Mouse (Mus musculus): Measurements from ENCODE around the gene Zfp341. TPM values are rescaled to one million over a fixed set of nuclear protein-coding genes. Genes with fewer than 3 reads are reported as not detected.

Gene Zfp341
- total RNA-seq, 1 experiment from 2014 or later, result 3.3 TPM

- no peak for ATAC-seq (ENCODE audit: extremely low read depth, insufficient number of reproducible peaks, low FRiP score, poor library complexity, severe bottlenecking)
Observed at GRCm38 (mm10) chr2:154621684-154622083, 8.6 kb downstream of the Zfp341 start.

GRCm38 (mm10) chr2:154624137-154624536 lies 11.0 kb downstream of the Zfp341 start:
- no peak for ATAC-seq (ENCODE audit: extremely low read depth, insufficient number of reproducible peaks, low FRiP score, poor library complexity, severe bottlenecking)

- ATAC-seq (ENCODE audit: extremely low read depth, insufficient number of reproducible peaks, low FRiP score, poor library complexity, severe bottlenecking), result no peak
Observed at GRCm38 (mm10) chr2:154630531-154630930, 17.4 kb downstream of the Zfp341 start.

GRCm38 (mm10) chr2:154632203-154632780 lies 19.2 kb downstream of the Zfp341 start:
- no peak for ATAC-seq (ENCODE audit: extremely low read depth, insufficient number of reproducible peaks, low FRiP score, poor library complexity, severe bottlenecking)

GRCm38 (mm10) chr2:154633039-154633742 lies 20.1 kb downstream of the Zfp341 start:
- ATAC-seq (ENCODE audit: extremely low read depth, insufficient number of reproducible peaks, low FRiP score, poor library complexity, severe bottlenecking), result no peak

- ATAC-seq (ENCODE audit: extremely low read depth, insufficient number of reproducible peaks, low FRiP score, poor library complexity, severe bottlenecking), result no peak
Observed at GRCm38 (mm10) chr2:154633876-154634644, 21.0 kb downstream of the Zfp341 start.

GRCm38 (mm10) chr2:154635826-154636225 lies 22.7 kb downstream of the Zfp341 start:
- no peak for ATAC-seq (ENCODE audit: extremely low read depth, insufficient number of reproducible peaks, low FRiP score, poor library complexity, severe bottlenecking)

- ATAC-seq (ENCODE audit: extremely low read depth, insufficient number of reproducible peaks, low FRiP score, poor library complexity, severe bottlenecking), result no peak
Observed at GRCm38 (mm10) chr2:154638521-154638920, 25.4 kb downstream of the Zfp341 start.

GRCm38 (mm10) chr2:154639115-154639514 lies 26.0 kb downstream of the Zfp341 start:
- no peak for ATAC-seq (ENCODE audit: extremely low read depth, insufficient number of reproducible peaks, low FRiP score, poor library complexity, severe bottlenecking)

GRCm38 (mm10) chr2:154641176-154641575 lies 28.1 kb downstream of the Zfp341 start:
- no peak for ATAC-seq (ENCODE audit: extremely low read depth, insufficient number of reproducible peaks, low FRiP score, poor library complexity, severe bottlenecking)

- ATAC-seq (ENCODE audit: extremely low read depth, insufficient number of reproducible peaks, low FRiP score, poor library complexity, severe bottlenecking), result no peak
Observed at GRCm38 (mm10) chr2:154642005-154642459, 28.9 kb downstream of the Zfp341 start.

- ATAC-seq (ENCODE audit: extremely low read depth, insufficient number of reproducible peaks, low FRiP score, poor library complexity, severe bottlenecking), result no peak
Observed at GRCm38 (mm10) chr2:154642712-154643385, 29.8 kb downstream of the Zfp341 start.

- ATAC-seq (ENCODE audit: extremely low read depth, insufficient number of reproducible peaks, low FRiP score, poor library complexity, severe bottlenecking), result no peak
Observed at GRCm38 (mm10) chr2:154646634-154647033, 33.5 kb downstream of the Zfp341 start.

GRCm38 (mm10) chr2:154648086-154648485 lies 35.0 kb downstream of the Zfp341 start:
- ATAC-seq (ENCODE audit: extremely low read depth, insufficient number of reproducible peaks, low FRiP score, poor library complexity, severe bottlenecking), result no peak; the same call in 1 of the 2 replicates

GRCm38 (mm10) chr2:154650404-154650803 lies 37.3 kb downstream of the Zfp341 start:
- no peak for ATAC-seq (ENCODE audit: extremely low read depth, insufficient number of reproducible peaks, low FRiP score, poor library complexity, severe bottlenecking)

- ATAC-seq (ENCODE audit: extremely low read depth, insufficient number of reproducible peaks, low FRiP score, poor library complexity, severe bottlenecking), result no peak
Observed at GRCm38 (mm10) chr2:154651363-154651762, 38.3 kb downstream of the Zfp341 start, which contains the start of gene Chmp4b. TSS of gene Chmp4b (plus strand) at chr2:154651705.

GRCm38 (mm10) chr2:154654976-154655375 lies 41.9 kb downstream of the Zfp341 start:
- ATAC-seq (ENCODE audit: extremely low read depth, insufficient number of reproducible peaks, low FRiP score, poor library complexity, severe bottlenecking), result no peak

- ATAC-seq (ENCODE audit: extremely low read depth, insufficient number of reproducible peaks, low FRiP score, poor library complexity, severe bottlenecking), result no peak
Observed at GRCm38 (mm10) chr2:154655878-154656414, 42.8 kb downstream of the Zfp341 start.
